Mouse (Mus musculus) hindbrain, embryonic 14.5 days (tissue): ENCODE measurements around the gene Zfp664. TPM values are rescaled to one million over a fixed set of nuclear protein-coding genes. Genes with fewer than 3 reads are reported as not detected.
A peak's percentile ranks its signal among the peaks of the same experiment; 100 is the strongest.

Experiments
- ATAC-seq: fragments of 200-750 bp; cut with Nextera tagmentation; 2 replicates; pipeline ENCODE4 v1.8.0; 2017; ENCODE audit warnings: moderate number of reproducible peaks, mild to moderate bottlenecking, moderate TSS enrichment, moderate library complexity; ENCODE audit not compliant: low FRiP score
- DNase-seq: peaks from one replicate; pipeline ENCODE4 v3.0.0-alpha.2; 2015; ENCODE audit warnings: low spot score
- H3K27ac ChIP-seq: fragments of 300-500 bp; sonication (generic); 2 replicates; pipeline ENCODE4 v1.5.1; 2014; ENCODE audit warnings: mild to moderate bottlenecking, moderate library complexity
- H3K27me3 ChIP-seq: fragments of 300-500 bp; sonication (generic); 2 replicates; pipeline ENCODE4 v1.6.1; 2014; ENCODE audit warnings: mild to moderate bottlenecking, low read length, mixed read lengths; ENCODE audit not compliant: control insufficient read depth, insufficient read depth
- H3K36me3 ChIP-seq: fragments of 300-500 bp; sonication (generic); replicated peaks from 2 replicates; pipeline ENCODE4 v1.6.1; 2014; ENCODE audit not compliant: control insufficient read depth, insufficient read depth
- H3K4me1 ChIP-seq: fragments of 300-500 bp; sonication (generic); replicated peaks from 2 replicates; pipeline ENCODE4 v1.6.1; 2014; ENCODE audit warnings: antibody characterized with exemption, low read length, mixed read lengths; ENCODE audit not compliant: control insufficient read depth, insufficient read depth
- H3K4me2 ChIP-seq: fragments of 300-500 bp; sonication (generic); replicated peaks from 2 replicates; pipeline ENCODE4 v1.6.1; 2014; ENCODE audit warnings: mild to moderate bottlenecking, moderate library complexity
- H3K4me3 ChIP-seq: fragments of 300-500 bp; sonication (generic); replicated peaks from 2 replicates; pipeline ENCODE4 v1.5.1; 2014; ENCODE audit warnings: mild to moderate bottlenecking, low read length
- H3K9ac ChIP-seq: fragments of 300-500 bp; sonication (generic); 2 replicates; pipeline ENCODE4 v1.6.1; 2014
- H3K9me3 ChIP-seq: fragments of 300-500 bp; sonication (generic); 2 replicates; pipeline ENCODE4 v1.6.1; 2016; ENCODE audit warnings: low read length; ENCODE audit not compliant: control insufficient read depth
- WGBS: fragments of 180-500 bp; shearing (Covaris S2); extraction: QIAGEN DNeasy Blood & Tissue Kit; methylation state at CpG from one replicate; pipeline ENCODE4 v1.1.7; 2014; 5-methylcytosine and 5-hydroxymethylcytosine counted together
- polyA plus RNA-seq: library from polyadenylated mRNA; unstranded; fragments of >200 nt; fragmentation: Nextera tagmentation; extraction: Ambion mirVana; gene quantifications from 2 replicates; pipeline ENCODE4 v1.2.1, GENCODE M21; 2014

The Zfp664 gene
- polyA plus RNA-seq, 1 experiment from 2014 or later, result 76.3 TPM

DNA sequence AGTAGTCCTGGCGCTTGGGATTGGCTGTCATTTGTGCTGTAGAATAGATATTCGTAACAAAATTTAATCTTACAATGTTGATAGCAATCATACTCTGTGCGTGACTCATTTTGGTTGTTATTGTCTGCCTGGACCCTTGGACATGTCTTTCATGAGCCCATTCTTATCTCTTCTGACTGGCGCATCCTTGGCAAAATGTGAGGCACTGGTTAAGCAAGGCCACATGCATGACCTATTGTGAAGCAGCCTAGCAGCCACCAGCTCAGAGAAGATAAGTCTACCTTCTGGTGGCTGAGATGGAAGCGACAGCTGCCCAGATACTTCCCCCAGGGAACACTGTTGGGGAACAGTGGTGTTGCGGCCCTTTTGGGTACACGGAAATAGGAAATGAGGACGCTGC is 26.2 kb downstream of the Zfp664 start:
- Histone ChIP-seq H3K9ac (no peak overlapping the region), H3K27ac (no peak overlapping the region), H3K4me2 (no peak overlapping the region), H3K4me1 (no peaks in the 10 kb centered on the region), H3K27me3 (no peaks in the 10 kb centered on the region), H3K9me3 (no peaks in the 10 kb centered on the region), H3K4me3 (no peak overlapping the region), H3K36me3 (peaks cover 51% of the 10 kb centered on the region)
- DNase-seq (no peak), ATAC-seq (no peak)
- 94% methylated on average over 8 of the region's 8 CpGs for WGBS

DNA sequence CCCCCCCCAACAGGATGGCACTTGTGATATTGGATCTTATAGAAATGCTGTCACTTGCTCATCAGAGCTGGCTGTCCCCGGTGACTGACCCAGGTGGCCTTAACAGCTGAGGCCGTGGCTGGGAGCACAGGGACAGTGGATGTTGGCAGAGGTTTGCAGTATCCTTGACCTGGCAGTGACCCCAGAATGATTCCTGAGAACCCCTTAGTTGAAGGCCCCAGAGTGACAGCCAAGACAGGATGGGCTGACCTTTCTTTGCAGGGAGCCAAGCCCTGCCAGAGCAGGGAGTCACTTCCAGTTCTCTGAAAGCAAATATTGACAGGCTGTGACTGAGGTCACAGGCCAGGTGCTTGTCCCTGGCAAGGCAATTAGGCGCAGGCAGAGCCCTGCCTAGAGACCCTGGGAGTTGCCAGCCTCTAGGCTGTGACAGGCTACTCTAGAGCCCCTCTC is 29.5 kb downstream of the Zfp664 start:
- Histone ChIP-seq H3K27ac (no peak overlapping the region), H3K27me3 (no peaks in the 10 kb centered on the region)

DNA sequence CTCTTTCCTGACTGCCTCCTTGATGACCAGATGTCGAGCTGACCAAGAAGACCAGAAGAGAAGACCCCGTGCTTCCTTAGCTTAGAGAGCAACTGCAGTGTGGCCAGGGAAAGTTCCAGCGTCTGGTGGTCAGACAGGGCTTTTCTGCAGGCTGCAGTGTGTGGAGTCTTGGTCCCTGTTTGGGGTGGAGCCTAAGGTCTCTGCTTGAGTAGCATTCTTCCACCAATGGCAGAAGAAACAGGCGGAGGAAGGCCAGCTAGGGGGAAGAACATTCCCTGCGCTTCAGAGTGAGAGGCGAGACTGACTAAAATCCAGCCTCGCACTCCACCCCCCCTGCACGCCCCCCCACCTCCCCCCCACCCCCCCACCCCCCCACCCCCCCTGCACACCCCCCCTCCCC is 33.6 kb downstream of the Zfp664 start:
- 63% methylated on average over 6 of the region's 8 CpGs for WGBS
- ATAC-seq, result no peak

More for the DNA sequence above, 29.5 kb downstream of the Zfp664 start:
- H3K4me2 ChIP-seq, result no peak overlapping the region
- H3K4me3 ChIP-seq, result no peak overlapping the region
- H3K9me3 ChIP-seq, result no peaks in the 10 kb centered on the region
- no peaks in the 10 kb centered on the region for H3K4me1 ChIP-seq
- WGBS, result 55% methylated on average over 3 of the region's 3 CpGs
- peaks cover 25% of the 10 kb centered on the region for H3K36me3 ChIP-seq
- ATAC-seq, result no peak
- no peak overlapping the region for H3K9ac ChIP-seq
- DNase-seq, result no peak

DNA sequence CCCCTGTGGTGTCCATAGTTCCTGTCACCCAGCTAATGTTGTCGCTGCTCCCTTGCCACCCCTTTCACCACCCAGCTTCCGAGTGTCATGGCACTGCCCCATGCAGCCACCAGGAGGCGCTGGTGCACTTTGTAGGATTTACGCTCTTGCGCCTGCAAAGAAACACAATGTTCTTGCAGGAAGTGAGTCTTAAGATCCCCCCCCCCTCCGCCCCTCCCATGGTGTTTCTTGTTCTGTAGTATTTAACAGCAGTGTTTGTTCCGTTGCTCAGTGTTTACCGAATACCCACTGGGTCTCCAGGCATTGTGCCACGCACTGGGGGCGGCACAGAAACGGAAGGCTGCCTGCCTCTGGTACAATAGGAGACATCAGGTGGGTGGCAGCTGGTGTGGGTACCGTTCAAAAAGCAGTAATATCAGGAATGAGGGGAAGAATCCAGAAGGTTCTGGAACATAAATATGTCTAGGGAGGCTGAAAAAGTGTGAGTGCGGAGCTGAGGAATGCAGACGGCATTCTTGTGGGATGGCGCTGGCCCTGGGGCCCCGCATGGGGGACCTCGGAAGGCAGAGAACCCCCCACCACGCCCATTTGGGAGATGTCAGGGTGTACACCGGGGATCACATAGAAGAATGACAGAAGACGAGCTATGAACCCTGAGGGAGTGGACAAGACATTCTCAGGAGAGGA is 37.6 kb downstream of the Zfp664 start:
- no peaks in the 10 kb centered on the region; the same call in 1 of the 2 replicates for H3K4me1 ChIP-seq
- ATAC-seq (0 out of 2 replicates have a peak, but pooled peaks have one; percentile 39), DNase-seq (peak; percentile 92)
- no peaks in the 10 kb centered on the region for H3K36me3 ChIP-seq
- peak overlapping the region; percentile 34 for H3K4me2 ChIP-seq
- 0 out of 2 replicates have a peak overlapping the region, but pooled peaks have one; percentile 7 for H3K27ac ChIP-seq
- no peaks in the 10 kb centered on the region for H3K27me3 ChIP-seq
- no peak overlapping the region for H3K4me3 ChIP-seq
- no peaks in the 10 kb centered on the region for H3K9me3 ChIP-seq
- WGBS, result 27% methylated on average over 20 of the region's 20 CpGs
- H3K9ac ChIP-seq, result 0 out of 2 replicates have a peak overlapping the region, but pooled peaks have one; percentile 35

More for the DNA sequence above, 33.6 kb downstream of the Zfp664 start:
- Histone ChIP-seq H3K4me1 (no peaks in the 10 kb centered on the region; the same call in 1 of the 2 replicates), H3K4me2 (no peak overlapping the region), H3K27me3 (no peaks in the 10 kb centered on the region), H3K36me3 (no peaks in the 10 kb centered on the region), H3K9me3 (no peaks in the 10 kb centered on the region), H3K27ac (no peak overlapping the region), H3K4me3 (no peak overlapping the region), H3K9ac (no peak overlapping the region)
- DNase-seq, result no peak

DNA sequence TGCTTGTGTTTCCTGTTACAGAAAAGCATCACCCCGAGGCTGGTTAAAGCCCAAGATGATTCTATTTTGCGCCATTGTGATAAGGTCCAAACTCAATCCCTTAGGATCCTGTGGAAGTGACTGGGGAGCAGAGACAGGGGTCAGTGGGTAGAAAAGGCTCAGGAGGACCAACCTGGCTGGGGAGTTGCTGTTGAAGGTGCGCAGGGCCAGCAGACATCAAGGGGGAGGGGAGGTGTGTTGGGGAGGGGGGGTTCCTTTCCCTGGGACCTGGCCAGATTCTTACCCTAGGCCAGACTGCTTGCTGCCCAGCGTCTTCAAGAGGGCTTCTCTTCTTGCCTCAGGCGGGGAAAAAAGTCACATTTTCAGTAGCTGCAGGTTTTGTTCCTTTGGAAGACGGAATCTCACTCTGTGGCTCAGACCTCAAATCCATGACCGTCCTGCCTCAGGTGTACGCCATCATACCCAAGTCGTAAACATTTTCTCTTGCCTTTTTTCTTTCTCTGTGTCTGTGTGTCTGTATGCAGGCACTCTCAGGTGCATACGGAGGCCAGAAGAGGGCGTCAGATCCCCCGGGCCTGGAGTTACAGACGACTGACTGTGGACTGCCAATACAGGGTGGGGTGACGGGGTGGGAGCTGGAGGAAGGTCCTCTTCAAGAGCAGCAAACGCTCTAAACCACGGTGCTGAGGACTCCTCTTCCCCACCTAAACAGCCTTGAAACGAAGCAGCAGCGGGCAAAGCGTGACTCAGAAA is 38.4 kb downstream of the Zfp664 start:
- 71% methylated on average over 19 of the region's 19 CpGs for WGBS

DNA sequence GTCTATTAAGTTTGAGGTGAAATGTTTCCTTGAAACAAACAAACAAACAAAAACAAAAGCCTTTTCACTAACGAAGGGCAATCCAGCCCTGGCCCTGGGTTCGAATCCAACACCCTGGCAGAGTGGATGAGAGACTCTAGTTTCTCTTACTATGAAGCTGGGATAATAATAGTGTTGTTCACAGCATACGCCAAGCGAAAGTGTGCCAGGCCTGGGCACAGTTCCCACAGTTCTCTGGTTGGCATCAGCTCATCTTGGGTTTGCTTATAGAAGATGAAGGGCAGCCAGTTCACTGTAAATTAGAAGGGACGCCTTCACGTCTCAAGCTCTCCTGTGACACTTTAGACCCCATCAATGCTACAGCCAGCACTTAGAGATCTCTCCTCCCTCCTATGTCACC is 39.2 kb downstream of the Zfp664 start:
- H3K27ac ChIP-seq, result 0 out of 2 replicates have a peak overlapping the region, but pooled peaks have one; percentile 1
- WGBS, result 75% methylated on average over 6 of the region's 6 CpGs
- H3K36me3 ChIP-seq, result no peaks in the 10 kb centered on the region
- no peaks in the 10 kb centered on the region; the same call in 1 of the 2 replicates for H3K4me1 ChIP-seq
- ATAC-seq (no peak), DNase-seq (peak; percentile 53)
- no peaks in the 10 kb centered on the region for H3K27me3 ChIP-seq
- no peak overlapping the region for H3K4me3 ChIP-seq
- no peak overlapping the region for H3K9ac ChIP-seq
- no peak overlapping the region for H3K4me2 ChIP-seq
- H3K9me3 ChIP-seq, result no peaks in the 10 kb centered on the region

More for the DNA sequence above, 38.4 kb downstream of the Zfp664 start:
- no peaks in the 10 kb centered on the region for H3K27me3 ChIP-seq
- no peak for DNase-seq
- H3K4me2 ChIP-seq, result no peak overlapping the region
- ATAC-seq, result no peak
- H3K4me1 ChIP-seq, result no peaks in the 10 kb centered on the region; the same call in 1 of the 2 replicates
- no peak overlapping the region for H3K9ac ChIP-seq
- H3K4me3 ChIP-seq, result no peak overlapping the region
- H3K36me3 ChIP-seq, result no peaks in the 10 kb centered on the region
- H3K27ac ChIP-seq, result no peak overlapping the region
- H3K9me3 ChIP-seq, result no peaks in the 10 kb centered on the region

DNA sequence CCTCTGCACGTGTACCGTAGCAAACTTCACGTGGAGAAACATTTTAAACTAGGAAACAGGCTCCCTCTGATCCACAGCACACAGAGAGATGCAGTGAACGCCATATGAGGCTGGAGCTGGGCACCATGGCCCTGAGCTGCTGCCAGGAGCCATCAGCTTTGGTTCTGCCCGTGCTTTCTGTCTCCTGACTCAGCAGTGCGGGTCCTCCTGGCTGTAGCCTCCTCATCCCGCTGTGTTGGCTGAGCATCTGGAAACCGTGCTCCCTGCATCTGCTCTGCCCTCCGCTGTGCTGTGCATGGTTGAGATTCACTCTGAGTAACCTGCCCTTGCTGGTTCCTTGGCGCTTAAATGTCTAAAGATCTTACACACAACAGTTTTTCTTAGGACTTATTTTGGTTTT is 39.7 kb downstream of the Zfp664 start:
- no peaks in the 10 kb centered on the region for H3K36me3 ChIP-seq
- DNase-seq (no peak), ATAC-seq (no peak)
- peak overlapping the region; percentile 1; the same call in 1 of the 2 replicates for H3K27ac ChIP-seq
- H3K4me1 ChIP-seq, result no peaks in the 10 kb centered on the region; the same call in 1 of the 2 replicates
- 64% methylated on average over 10 of the region's 10 CpGs for WGBS
- no peak overlapping the region for H3K9ac ChIP-seq
- H3K4me3 ChIP-seq, result no peak overlapping the region
- H3K9me3 ChIP-seq, result no peaks in the 10 kb centered on the region
- H3K27me3 ChIP-seq, result no peaks in the 10 kb centered on the region
- no peak overlapping the region for H3K4me2 ChIP-seq

DNA sequence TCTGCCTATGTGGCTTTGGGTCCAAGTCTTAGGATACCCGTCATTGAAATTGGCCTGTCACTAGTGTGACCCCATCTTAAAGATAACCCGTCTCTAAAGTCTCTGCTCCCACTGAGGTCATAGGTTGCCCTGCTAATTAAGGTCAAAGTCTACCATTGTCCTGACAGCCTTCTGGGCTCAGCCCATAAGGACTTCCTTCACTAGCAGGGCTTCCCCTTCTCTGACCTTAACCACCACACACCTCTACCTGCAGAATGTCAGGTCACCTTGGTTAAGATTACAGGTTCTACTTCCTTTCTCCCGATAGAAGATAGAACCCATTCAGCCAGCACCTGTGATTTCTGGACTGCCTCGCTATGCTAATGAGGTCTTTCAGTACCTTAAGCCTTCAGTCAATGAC is 41.4 kb downstream of the Zfp664 start:
- H3K9me3 ChIP-seq, result no peaks in the 10 kb centered on the region
- ATAC-seq (no peak), DNase-seq (no peak)
- no peak overlapping the region for H3K27ac ChIP-seq
- H3K4me2 ChIP-seq, result no peak overlapping the region
- no peaks in the 10 kb centered on the region for H3K36me3 ChIP-seq
- 87% methylated on average over 4 of the region's 4 CpGs for WGBS
- H3K9ac ChIP-seq, result no peak overlapping the region
- H3K4me1 ChIP-seq, result no peaks in the 10 kb centered on the region; the same call in 1 of the 2 replicates
- H3K4me3 ChIP-seq, result no peak overlapping the region
- no peaks in the 10 kb centered on the region for H3K27me3 ChIP-seq

DNA sequence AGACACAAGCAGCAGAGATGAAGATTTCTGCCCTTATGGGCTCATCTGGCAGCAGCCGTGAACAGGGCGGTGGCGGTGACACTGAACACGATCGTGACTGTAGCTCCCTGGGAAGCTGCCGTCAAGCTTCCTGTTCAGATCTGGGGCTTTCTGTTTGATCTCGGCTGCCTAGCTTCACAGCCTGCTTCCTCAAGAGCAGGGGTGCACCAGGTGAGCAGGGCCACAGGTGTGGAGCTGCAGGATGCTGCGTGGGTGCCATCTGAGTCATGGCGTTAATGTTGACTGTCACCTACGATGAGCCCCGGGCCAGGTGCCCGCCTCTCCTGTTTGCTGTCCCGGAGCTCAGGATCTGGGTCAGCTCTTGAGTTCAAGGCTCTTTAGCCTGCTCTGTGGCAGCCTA is 44.4 kb downstream of the Zfp664 start:
- WGBS, result 81% methylated on average over 13 of the region's 13 CpGs
- ATAC-seq (no peak), DNase-seq (no peak)
- no peaks in the 10 kb centered on the region for H3K9me3 ChIP-seq
- H3K4me3 ChIP-seq, result no peak overlapping the region
- no peak overlapping the region for H3K4me2 ChIP-seq
- no peaks in the 10 kb centered on the region for H3K27me3 ChIP-seq
- H3K4me1 ChIP-seq, result no peaks in the 10 kb centered on the region
- no peak overlapping the region for H3K9ac ChIP-seq
- H3K27ac ChIP-seq, result no peak overlapping the region
- no peaks in the 10 kb centered on the region for H3K36me3 ChIP-seq
